ENCODE assay signal across 31 mouse cellular contexts in genomic region chr11:84865268-84865667, GRCm38 (mm10). TPM values are rescaled to one million over a fixed set of nuclear protein-coding genes. Genes with fewer than 3 reads are reported as not detected.
DNase-seq lines count a peak whose midpoint lies in the region; ATAC-seq lines count a peak whose summit lies in the region.
"Had no signal": no experiment of that assay in that cellular context is flagged by ENCODE, and none has a peak within 500 bp of the region (broad histone marks: within the 10 kb centered on the region; RNA-seq: fewer than 3 reads in every experiment).

No protein-coding gene starts in this region.

- no peak for DNase-seq in heart, postnatal 36 days
- peak; percentile 71 for DNase-seq in kidney, adult 9 months
- DNase-seq in liver, embryonic 13.5 days = no peak
- peak; percentile 75 for DNase-seq in yolk sac, embryonic 10.5 days (ENCODE audit: low spot score)
- no peak for DNase-seq in urinary bladder, postnatal 4 days (ENCODE audit: low spot score in 2 of 2)
- no peak for DNase-seq in urinary bladder, adult 18-20 months (ENCODE audit: low spot score in 2 of 2)
- DNase-seq: adrenal gland, adult 8-10 months; cerebellum, adult 2 months; cerebellum, postnatal 25 days; gastrocnemius, postnatal 14 days; layer of hippocampus, adult 9-11 months; lung, adult 2 months; lung, postnatal 10 days; right cerebral cortex, postnatal 25 days; thymus, adult 18-20 months; thymus, postnatal 36 days had no signal

- H3K4me3 ChIP-seq in heart, embryonic 13.5 days = no peak overlapping the region
- H3K4me3 ChIP-seq in kidney, embryonic 16.5 days (ENCODE audit: low read length) = no peak overlapping the region
- peak overlapping the region; percentile 18 for H3K4me3 ChIP-seq in liver, embryonic 13.5 days (replicated peaks)
- H3K4me3 ChIP-seq: embryonic facial prominence, embryonic 10.5 days; embryonic facial prominence, embryonic 15.5 days; heart, embryonic 15.5 days; hindbrain, embryonic 12.5 days; intestine, embryonic 15.5 days; limb, embryonic 12.5 days; midbrain, embryonic 15.5 days; neural tube, embryonic 15.5 days; stomach, embryonic 15.5 days had no signal

- no peaks in the 10 kb centered on the region for H3K27me3 ChIP-seq in heart, embryonic 13.5 days (replicated peaks)
- H3K27me3 ChIP-seq in kidney, embryonic 16.5 days (ENCODE audit: insufficient read depth, low read length) = no peaks in the 10 kb centered on the region
- no peaks in the 10 kb centered on the region for H3K27me3 ChIP-seq in liver, embryonic 13.5 days
- H3K27me3 ChIP-seq: embryonic facial prominence, embryonic 15.5 days; heart, embryonic 15.5 days; hindbrain, embryonic 12.5 days; intestine, embryonic 15.5 days; limb, embryonic 12.5 days; midbrain, embryonic 15.5 days; neural tube, embryonic 15.5 days; stomach, embryonic 15.5 days had no signal

- intact Hi-C loops in heart, postnatal 36 days (cut with DNase I) = no loop called here

- no peaks in the 10 kb centered on the region for H3K9me3 ChIP-seq in heart, embryonic 13.5 days
- no peaks in the 10 kb centered on the region for H3K9me3 ChIP-seq in kidney, embryonic 16.5 days (ENCODE audit: low read length)
- no peaks in the 10 kb centered on the region for H3K9me3 ChIP-seq in liver, embryonic 13.5 days (replicated peaks)
- H3K9me3 ChIP-seq: embryonic facial prominence, embryonic 10.5 days; embryonic facial prominence, embryonic 15.5 days; G1E; heart, embryonic 15.5 days; hindbrain, embryonic 12.5 days; intestine, embryonic 15.5 days; limb, embryonic 12.5 days; midbrain, embryonic 15.5 days; neural tube, embryonic 15.5 days; stomach, embryonic 15.5 days had no signal

- no peak overlapping the region for H3K27ac ChIP-seq in heart, embryonic 13.5 days (replicated peaks)
- no peak overlapping the region for H3K27ac ChIP-seq in kidney, embryonic 16.5 days (ENCODE audit: low read length)
- H3K27ac ChIP-seq in liver, embryonic 13.5 days = no peak overlapping the region
- H3K27ac ChIP-seq: embryonic facial prominence, embryonic 10.5 days; embryonic facial prominence, embryonic 15.5 days; heart, embryonic 15.5 days; hindbrain, embryonic 12.5 days; hindbrain, postnatal 0 days; intestine, embryonic 15.5 days; limb, embryonic 12.5 days; macrophage; midbrain, embryonic 15.5 days; neural tube, embryonic 15.5 days; stomach, embryonic 15.5 days had no signal

- peaks cover 37% of the 10 kb centered on the region for H3K4me1 ChIP-seq in heart, embryonic 13.5 days
- peaks cover 27% of the 10 kb centered on the region for H3K4me1 ChIP-seq in kidney, embryonic 16.5 days (ENCODE audit: insufficient read depth, low read length)
- H3K4me1 ChIP-seq in liver, embryonic 13.5 days (replicated peaks) = peaks cover 54% of the 10 kb centered on the region

- H3K9ac ChIP-seq in heart, embryonic 13.5 days = peak overlapping the region; percentile 33; the same call in 1 of the 2 replicates
- H3K9ac ChIP-seq in kidney, embryonic 16.5 days (replicated peaks; ENCODE audit: low read length) = no peak overlapping the region
- peak overlapping the region; percentile 51; the same call in 1 of the 2 replicates for H3K9ac ChIP-seq in liver, embryonic 13.5 days
- H3K9ac ChIP-seq: embryonic facial prominence, embryonic 15.5 days; heart, embryonic 15.5 days; hindbrain, embryonic 12.5 days; intestine, embryonic 15.5 days; limb, embryonic 12.5 days; midbrain, embryonic 15.5 days; neural tube, embryonic 15.5 days; stomach, embryonic 15.5 days had no signal

- 59% methylated on average over 2 of the region's 2 CpGs for WGBS in heart, embryonic 13.5 days
- WGBS in kidney, embryonic 16.5 days = 51% methylated on average over 2 of the region's 2 CpGs
- WGBS in liver, embryonic 13.5 days (ENCODE audit: insufficient replicate concordance) = 57% methylated on average over 2 of the region's 2 CpGs

- ATAC-seq in heart, embryonic 13.5 days (ENCODE audit: extremely low read depth, insufficient number of reproducible peaks, low FRiP score, low TSS enrichment) = no peak
- ATAC-seq in kidney, embryonic 16.5 days (ENCODE audit: low FRiP score, low TSS enrichment) = no peak
- ATAC-seq in liver, embryonic 13.5 days (ENCODE audit: low read depth) = no peak
- ATAC-seq: forebrain, embryonic 14.5 days; hindbrain, postnatal 0 days; intestine, embryonic 15.5 days; midbrain, embryonic 15.5 days had no signal

- H3K4me2 ChIP-seq in heart, embryonic 13.5 days = no peak overlapping the region
- H3K4me2 ChIP-seq in kidney, embryonic 16.5 days (replicated peaks; ENCODE audit: low read depth, low read length) = no peak overlapping the region
- H3K4me2 ChIP-seq in liver, embryonic 13.5 days = peak overlapping the region; percentile 48
- H3K4me2 ChIP-seq: embryonic facial prominence, embryonic 15.5 days; heart, embryonic 15.5 days; hindbrain, embryonic 12.5 days; intestine, embryonic 15.5 days; limb, embryonic 12.5 days; midbrain, embryonic 15.5 days; neural tube, embryonic 15.5 days; stomach, embryonic 15.5 days had no signal

- H3K36me3 ChIP-seq in heart, embryonic 13.5 days = peaks cover 41% of the 10 kb centered on the region
- peaks cover 6% of the 10 kb centered on the region; the same call in 1 of the 2 replicates for H3K36me3 ChIP-seq in kidney, embryonic 16.5 days (ENCODE audit: insufficient read depth, low read length)
- H3K36me3 ChIP-seq in liver, embryonic 13.5 days = peaks cover 56% of the 10 kb centered on the region
- H3K36me3 ChIP-seq: intestine, embryonic 15.5 days had no signal

RNA-seq across cellular contexts. Expression of gene Ggnbp2, which starts 5.3 kb away (rescaled TPM):
- 41.7 and 49.8 TPM in 2 replicates for polyA plus RNA-seq in heart, embryonic 13.5 days (2015; fragmentation: Nextera tagmentation; extraction: Ambion mirVana)
- total RNA-seq in heart, postnatal 36 days (2021) = 10 to 100 TPM; 48.3 to 48.8 TPM
- polyA plus RNA-seq in kidney, embryonic 16.5 days (2015; fragmentation: Nextera tagmentation; extraction: Ambion mirVana) = 62.6 and 63.3 TPM in 2 replicates
- 57.8 and 62.1 TPM in 2 replicates for polyA plus RNA-seq in liver, embryonic 13.5 days (2015; fragmentation: Nextera tagmentation; extraction: Ambion mirVana)

RNA-seq across cellular contexts. Expression of gene Myo19, which starts 14.7 kb away (rescaled TPM):
- 5.7 TPM in 2 replicates for polyA plus RNA-seq in heart, embryonic 13.5 days (2015; fragmentation: Nextera tagmentation; extraction: Ambion mirVana)
- 1 to 10 TPM; 5.5 to 5.8 TPM for total RNA-seq in heart, postnatal 36 days (2021)
- 11.8 and 13.9 TPM in 2 replicates for polyA plus RNA-seq in kidney, embryonic 16.5 days (2015; fragmentation: Nextera tagmentation; extraction: Ambion mirVana)
- polyA plus RNA-seq in liver, embryonic 13.5 days (2015; fragmentation: Nextera tagmentation; extraction: Ambion mirVana) = 3.4 and 5.2 TPM in 2 replicates

RNA-seq across cellular contexts. Expression of gene Pigw, which starts 14.8 kb away (rescaled TPM):
- 2.9 and 3.1 TPM in 2 replicates for polyA plus RNA-seq in heart, embryonic 13.5 days (2015; fragmentation: Nextera tagmentation; extraction: Ambion mirVana)
- 1 to 10 TPM; 4.7 to 7.6 TPM for total RNA-seq in heart, postnatal 36 days (2021)
- polyA plus RNA-seq in kidney, embryonic 16.5 days (2015; fragmentation: Nextera tagmentation; extraction: Ambion mirVana) = 3.8 and 4.3 TPM in 2 replicates
- polyA plus RNA-seq in liver, embryonic 13.5 days (2015; fragmentation: Nextera tagmentation; extraction: Ambion mirVana) = 2.3 and 2.5 TPM in 2 replicates

RNA-seq across cellular contexts. Expression of gene Dhrs11, which starts 36.5 kb away (rescaled TPM):
- 31.6 and 34.0 TPM in 2 replicates for polyA plus RNA-seq in heart, embryonic 13.5 days (2015; fragmentation: Nextera tagmentation; extraction: Ambion mirVana)
- 100 to 1,000 TPM; 102 to 108 TPM for total RNA-seq in heart, postnatal 36 days (2021)
- 13.1 and 14.9 TPM in 2 replicates for polyA plus RNA-seq in kidney, embryonic 16.5 days (2015; fragmentation: Nextera tagmentation; extraction: Ambion mirVana)
- polyA plus RNA-seq in liver, embryonic 13.5 days (2015; fragmentation: Nextera tagmentation; extraction: Ambion mirVana) = 184 and 190 TPM in 2 replicates

RNA-seq across cellular contexts. Expression of gene Mrm1, which starts 46.0 kb away (rescaled TPM):
- 16.3 and 17.8 TPM in 2 replicates for polyA plus RNA-seq in heart, embryonic 13.5 days (2015; fragmentation: Nextera tagmentation; extraction: Ambion mirVana)
- total RNA-seq in heart, postnatal 36 days (2021) = 10 to 100 TPM; 14.2 to 17.6 TPM
- 12.3 and 15.5 TPM in 2 replicates for polyA plus RNA-seq in kidney, embryonic 16.5 days (2015; fragmentation: Nextera tagmentation; extraction: Ambion mirVana)
- polyA plus RNA-seq in liver, embryonic 13.5 days (2015; fragmentation: Nextera tagmentation; extraction: Ambion mirVana) = 14.2 and 15.0 TPM in 2 replicates

Comparison
In these comparisons a context has a peak if more than half of its experiments do, and no peak if none do; other contexts are left out.
1. DNase-seq: peak in kidney, adult 9 months (single experiment) and yolk sac, embryonic 10.5 days (single experiment); none in heart, postnatal 36 days (0 of 2), liver, embryonic 13.5 days (single experiment), urinary bladder, postnatal 4 days (0 of 2) and urinary bladder, adult 18-20 months (0 of 2).